Mouse (Mus musculus): ENCODE measurements around the gene Smim5. TPM values are rescaled to one million over a fixed set of nuclear protein-coding genes. Genes with fewer than 3 reads are reported as not detected.
A peak's percentile ranks its signal among the peaks of the same experiment; 100 is the strongest.

The Smim5 gene
- polyA plus RNA-seq, 1 experiment from 2014 or later = 13.7 TPM

DNA sequence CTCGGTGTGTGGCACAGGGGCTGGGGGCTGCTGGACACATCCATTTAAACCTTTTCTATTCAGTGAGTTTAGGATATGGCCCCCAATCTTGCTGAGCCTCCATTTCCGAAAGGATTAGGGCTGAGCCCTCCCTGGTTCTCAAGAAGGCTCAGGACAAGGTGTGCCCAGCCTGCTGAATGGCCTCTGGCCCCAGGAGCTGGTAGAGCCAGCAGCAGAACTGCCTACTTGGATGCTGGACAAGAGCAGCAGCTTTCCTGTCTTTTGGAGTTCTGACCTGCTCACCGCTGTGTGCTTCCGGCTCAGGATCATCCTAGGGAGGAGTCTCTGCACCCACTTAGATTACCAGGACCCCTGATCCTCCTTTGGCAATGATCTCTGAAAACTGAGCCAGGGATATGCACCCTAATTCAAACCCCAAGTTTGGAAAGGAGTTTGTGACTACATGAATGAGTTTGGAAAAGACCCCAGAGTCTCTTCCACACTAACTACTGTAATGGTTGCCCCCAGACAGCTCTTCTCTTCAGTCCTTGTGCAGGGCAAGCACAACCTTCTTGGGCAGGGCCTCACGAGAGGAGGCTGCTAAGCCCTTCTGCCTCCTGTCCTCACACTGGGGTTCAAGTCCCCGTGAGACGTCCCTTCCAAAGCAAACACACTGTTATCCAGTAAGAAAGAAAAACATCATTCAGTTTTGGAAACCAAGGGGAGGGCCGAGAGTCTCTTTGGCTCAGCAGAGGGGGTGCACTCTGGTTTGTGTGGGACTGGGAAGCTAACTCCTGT is 983 bp downstream of the Smim5 start:
- WGBS = 63% methylated on average over 8 of the region's 8 CpGs
- H3K27ac ChIP-seq = peak overlapping the region; percentile 92
- no peak for DNase-seq (ENCODE audit: low spot score)
- peaks cover 79% of the 10 kb centered on the region for H3K4me1 ChIP-seq
- H3K27me3 ChIP-seq (ENCODE audit: insufficient read depth, poor library complexity, severe bottlenecking) = no peaks in the 10 kb centered on the region
- peak overlapping the region; percentile 51 for H3K4me3 ChIP-seq
- no peaks in the 10 kb centered on the region for H3K9me3 ChIP-seq
- H3K36me3 ChIP-seq = peaks cover 17% of the 10 kb centered on the region

DNA sequence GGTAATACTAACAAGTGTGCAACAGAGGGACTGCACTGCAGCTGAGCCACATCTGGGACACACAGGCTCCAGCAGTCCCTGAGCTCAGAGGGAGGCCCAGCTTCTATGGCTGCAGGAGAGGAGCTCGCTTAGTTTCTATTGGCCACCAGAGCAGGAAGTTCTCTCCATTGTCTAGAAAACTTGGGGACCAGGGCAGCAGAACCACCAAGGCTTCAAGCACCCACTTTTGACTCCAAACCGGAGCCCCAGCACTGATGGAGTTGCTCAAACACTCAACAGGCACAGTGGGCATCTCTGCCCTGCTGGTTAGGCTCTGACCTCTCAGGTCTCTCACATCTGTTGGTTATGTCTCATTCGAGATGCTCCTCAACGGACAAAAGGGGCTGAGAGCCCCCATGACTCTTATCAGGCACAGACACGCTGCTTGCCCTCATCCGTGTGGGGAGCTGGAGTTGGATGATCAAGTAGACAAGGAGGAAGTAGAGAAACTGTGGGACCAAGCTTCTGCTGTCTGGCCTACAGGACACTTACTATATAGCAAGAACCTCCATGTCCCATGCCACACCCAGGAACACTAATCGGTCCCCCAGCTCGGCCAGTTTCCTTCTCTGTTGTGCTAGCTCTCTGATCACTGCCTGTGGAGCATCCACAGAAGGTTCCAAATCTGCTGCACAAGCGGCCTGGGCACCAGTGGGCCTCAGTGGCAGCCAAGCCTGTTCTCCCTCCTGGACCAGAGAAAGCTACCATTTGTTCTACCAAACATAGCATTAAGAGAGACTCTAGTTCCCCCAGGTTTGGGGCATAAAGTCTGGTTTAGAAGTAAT is 1.8 kb downstream of the Smim5 start:
- WGBS = 57% methylated on average over 9 of the region's 9 CpGs
- Histone ChIP-seq H3K4me3 (peak overlapping the region; percentile 51), H3K4me1 (peaks cover 84% of the 10 kb centered on the region), H3K27ac (peak overlapping the region; percentile 92), H3K9me3 (no peaks in the 10 kb centered on the region), H3K27me3 (ENCODE audit: insufficient read depth, poor library complexity, severe bottlenecking) (no peaks in the 10 kb centered on the region), H3K36me3 (peaks cover 12% of the 10 kb centered on the region)
- peak; percentile 91 for DNase-seq (ENCODE audit: low spot score)

DNA sequence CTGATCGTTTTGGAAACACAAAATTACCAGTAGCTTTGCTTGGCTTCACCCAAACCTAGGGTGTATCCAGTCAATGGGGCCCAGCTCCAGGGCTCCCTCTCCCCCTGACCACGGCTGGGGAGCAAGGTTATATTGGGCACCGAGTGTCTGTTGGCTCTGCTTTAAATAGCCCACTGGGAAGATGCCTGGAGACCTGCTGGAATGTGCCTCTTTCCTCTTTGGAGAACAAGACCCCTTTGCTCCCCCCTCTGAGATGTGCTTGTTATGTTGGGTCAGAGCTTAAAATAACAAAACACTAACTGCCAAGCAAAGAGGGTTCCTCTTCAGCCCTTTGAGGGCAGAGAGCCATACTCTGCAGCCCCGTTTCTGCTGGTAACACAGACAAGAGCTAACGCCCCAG is 2.4 kb downstream of the Smim5 start:
- 51% methylated on average over 5 of the region's 5 CpGs for WGBS

DNA sequence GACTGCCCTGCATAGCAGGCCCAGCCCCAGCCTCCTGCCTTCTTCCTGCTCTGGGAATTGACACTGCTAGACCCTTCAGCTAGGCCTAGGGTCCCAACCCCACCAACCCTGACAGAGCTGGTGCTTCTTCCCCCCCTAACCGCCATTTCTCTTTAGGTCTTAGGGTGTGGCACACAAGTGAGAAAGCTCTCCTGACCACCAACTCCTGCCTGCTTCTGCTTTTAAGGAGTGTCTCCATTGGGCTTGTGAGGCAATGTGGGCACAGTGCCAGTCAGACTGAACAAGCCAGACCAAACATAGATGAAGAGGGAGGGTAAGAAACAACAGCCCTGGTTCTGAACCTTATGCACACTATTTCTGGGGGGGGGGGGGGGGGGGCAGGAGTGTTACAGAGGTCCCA is 3.1 kb downstream of the Smim5 start:
- no peaks in the 10 kb centered on the region for H3K9me3 ChIP-seq
- WGBS = 60% methylated on average over 1 of the region's 1 CpGs
- H3K36me3 ChIP-seq = peaks cover 7% of the 10 kb centered on the region; the same call in 1 of the 2 replicates
- peaks cover 89% of the 10 kb centered on the region for H3K4me1 ChIP-seq
- peak overlapping the region; percentile 51; the same call in 1 of the 2 replicates for H3K4me3 ChIP-seq
- peak overlapping the region; percentile 92 for H3K27ac ChIP-seq
- H3K27me3 ChIP-seq (ENCODE audit: insufficient read depth, poor library complexity, severe bottlenecking) = no peaks in the 10 kb centered on the region
- DNase-seq (ENCODE audit: low spot score) = no peak

More for the DNA sequence above, 2.4 kb downstream of the Smim5 start:
- DNase-seq (ENCODE audit: low spot score) = no peak
- H3K36me3 ChIP-seq = peaks cover 6% of the 10 kb centered on the region; the same call in 1 of the 2 replicates
- no peaks in the 10 kb centered on the region for H3K9me3 ChIP-seq
- peak overlapping the region; percentile 92 for H3K27ac ChIP-seq
- peaks cover 89% of the 10 kb centered on the region for H3K4me1 ChIP-seq
- H3K4me3 ChIP-seq = peak overlapping the region; percentile 51
- no peaks in the 10 kb centered on the region for H3K27me3 ChIP-seq (ENCODE audit: insufficient read depth, poor library complexity, severe bottlenecking)

DNA sequence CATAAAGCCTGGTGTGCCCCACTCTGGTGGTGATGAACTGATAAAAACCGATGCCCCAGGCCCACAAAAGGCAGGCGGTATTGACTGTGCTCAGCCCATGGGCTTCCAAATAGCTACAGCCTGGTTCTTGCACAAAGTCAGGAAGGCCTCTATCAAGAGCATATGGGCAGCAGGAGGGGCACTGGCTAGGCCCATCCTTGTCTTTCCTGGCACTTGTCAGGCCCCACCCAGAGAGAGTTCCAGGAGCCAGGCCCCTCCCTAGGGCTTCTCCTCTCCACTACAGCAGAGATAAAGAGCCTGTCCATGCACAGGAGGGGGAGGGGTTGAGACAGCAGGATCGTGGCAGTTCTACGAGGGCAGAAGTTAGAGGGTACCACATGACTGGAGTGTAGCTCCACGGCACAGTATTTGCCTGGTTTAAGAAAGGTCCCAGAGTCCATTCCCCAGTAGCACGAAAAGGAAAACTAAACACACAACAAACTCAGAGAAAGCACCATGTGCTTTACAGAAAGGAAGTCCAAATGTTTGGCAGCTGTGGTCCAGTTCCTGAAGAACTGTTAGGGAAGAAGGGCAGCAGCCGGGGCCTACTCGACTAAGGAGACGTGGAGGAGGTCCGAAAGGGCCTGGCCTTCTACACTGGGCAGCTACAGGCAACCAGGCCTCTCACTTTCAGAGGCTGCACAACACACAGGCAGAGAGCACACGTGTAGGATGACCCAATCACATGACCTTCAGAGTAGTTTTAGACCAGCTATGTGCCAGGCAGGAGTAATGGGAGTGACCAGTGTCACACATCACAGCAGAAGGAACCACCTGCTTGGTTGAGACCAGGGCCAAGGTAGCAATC is 3.8 kb downstream of the Smim5 start:
- peak; percentile 96 for DNase-seq (ENCODE audit: low spot score)
- 41% methylated on average over 11 of the region's 11 CpGs for WGBS
- Histone ChIP-seq H3K27me3 (ENCODE audit: insufficient read depth, poor library complexity, severe bottlenecking) (no peaks in the 10 kb centered on the region), H3K9me3 (no peaks in the 10 kb centered on the region), H3K36me3 (peaks cover 14% of the 10 kb centered on the region), H3K27ac (peak overlapping the region; percentile 92), H3K4me1 (peaks cover 85% of the 10 kb centered on the region), H3K4me3 (peak overlapping the region; percentile 22; the same call in 1 of the 2 replicates)

DNA sequence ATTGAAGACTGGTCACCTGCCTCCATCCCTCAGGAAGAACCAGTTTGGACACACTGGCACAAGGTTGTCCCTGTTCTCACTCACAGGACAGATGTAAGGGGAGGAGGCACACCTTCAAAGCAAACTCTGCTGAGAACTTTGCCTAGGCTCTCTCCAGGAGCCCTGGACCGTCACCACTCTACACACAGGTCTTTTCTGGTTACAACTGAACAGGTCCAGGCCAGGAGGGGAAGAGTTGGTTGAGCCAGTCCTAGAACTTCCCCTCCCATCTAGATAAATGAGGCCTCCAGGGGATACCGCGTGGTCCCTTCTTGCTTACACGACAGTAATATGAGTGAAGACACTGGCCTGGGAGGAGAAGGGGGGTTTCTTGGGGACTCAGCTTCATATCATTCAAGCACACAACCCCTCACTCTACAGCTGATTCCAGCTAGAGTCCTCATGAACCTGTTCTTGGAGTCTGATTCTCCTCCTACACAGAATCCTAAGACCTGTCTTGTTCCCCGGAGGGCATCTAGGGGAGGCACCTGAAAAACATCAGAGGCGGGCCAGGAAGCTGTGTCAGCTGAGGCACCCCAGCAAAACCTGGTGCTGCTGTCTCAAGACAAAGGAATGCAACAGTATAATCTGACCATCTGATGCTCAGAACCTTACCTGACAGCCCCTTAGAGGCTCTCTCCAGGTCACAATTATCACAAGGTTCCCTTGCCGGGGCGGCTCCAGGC is 4.6 kb downstream of the Smim5 start:
- Histone ChIP-seq H3K27ac (peak overlapping the region; percentile 92), H3K4me3 (peak overlapping the region; percentile 19; the same call in 1 of the 2 replicates), H3K36me3 (peaks cover 20% of the 10 kb centered on the region), H3K9me3 (no peaks in the 10 kb centered on the region), H3K27me3 (ENCODE audit: insufficient read depth, poor library complexity, severe bottlenecking) (no peaks in the 10 kb centered on the region), H3K4me1 (peaks cover 77% of the 10 kb centered on the region)
- 59% methylated on average over 8 of the region's 8 CpGs for WGBS
- DNase-seq (ENCODE audit: low spot score) = peak; percentile 78

DNA sequence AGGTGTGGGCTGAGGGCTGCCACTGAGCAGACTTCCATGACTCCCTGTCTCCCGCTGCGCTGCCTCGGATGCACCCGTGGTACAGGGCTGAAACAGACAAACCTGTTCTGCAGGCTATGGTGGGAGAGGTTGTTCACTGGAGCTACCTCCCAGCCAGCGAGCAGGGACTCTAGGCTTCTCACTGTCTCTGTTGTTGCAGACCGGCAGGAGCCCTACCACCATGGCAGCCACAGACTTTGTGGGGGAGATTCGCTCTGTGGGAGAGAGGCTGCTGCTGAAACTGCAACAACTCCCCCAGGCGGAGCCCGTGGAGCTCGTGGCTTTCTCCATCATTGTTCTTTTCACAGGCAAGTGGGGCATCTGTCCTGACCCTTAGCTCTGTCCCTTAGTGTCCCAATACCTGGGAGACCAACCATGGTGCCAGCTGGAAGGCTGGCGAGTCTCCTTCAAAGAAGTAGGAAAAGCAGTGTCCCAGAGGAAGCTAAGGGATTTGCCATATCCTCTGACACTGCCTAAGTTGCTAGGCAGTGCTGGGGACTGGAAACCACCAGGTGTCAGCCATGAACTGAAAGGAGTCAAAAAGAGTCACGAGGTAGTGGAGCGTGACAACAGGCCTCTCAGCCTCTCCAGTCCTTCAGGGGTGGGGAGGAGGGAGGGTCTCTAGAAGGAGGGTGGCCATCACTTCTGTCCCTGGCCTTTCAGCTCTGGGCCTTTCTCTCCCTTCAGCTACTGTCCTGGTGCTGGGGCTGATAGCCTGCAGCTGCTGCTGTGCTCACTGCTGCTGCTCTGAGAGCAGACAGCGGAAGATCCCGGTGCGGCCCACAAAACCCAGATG is 5.4 kb downstream of the Smim5 start:
- Histone ChIP-seq H3K4me3 (peak overlapping the region; percentile 19; the same call in 1 of the 2 replicates), H3K27me3 (ENCODE audit: insufficient read depth, poor library complexity, severe bottlenecking) (no peaks in the 10 kb centered on the region), H3K4me1 (peaks cover 69% of the 10 kb centered on the region), H3K36me3 (peaks cover 20% of the 10 kb centered on the region), H3K9me3 (no peaks in the 10 kb centered on the region), H3K27ac (peak overlapping the region; percentile 92)
- 45% methylated on average over 16 of the region's 16 CpGs for WGBS
- DNase-seq (ENCODE audit: low spot score) = peak; percentile 79

DNA sequence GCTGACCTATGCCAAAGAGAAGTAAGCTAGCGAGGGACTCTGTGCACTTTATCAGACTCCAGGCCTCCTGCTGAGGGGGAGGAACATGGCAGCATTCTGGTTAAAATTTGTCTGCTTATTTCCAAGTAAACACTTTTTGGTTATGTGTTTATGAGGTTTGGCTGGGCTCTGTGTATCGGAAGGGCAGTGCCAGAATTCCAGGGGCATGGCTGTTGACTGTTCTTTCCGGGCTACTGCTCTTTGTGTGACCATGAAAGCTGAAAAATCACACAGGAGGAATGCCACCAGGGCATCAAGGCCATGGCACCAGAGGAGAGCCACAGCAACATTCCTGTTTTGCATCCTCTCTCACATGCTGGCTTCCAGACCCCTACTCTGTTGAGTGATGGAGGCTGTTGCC is 6.3 kb downstream of the Smim5 start:
- peaks cover 25% of the 10 kb centered on the region for H3K36me3 ChIP-seq
- H3K27ac ChIP-seq = peak overlapping the region; percentile 92
- no peak overlapping the region for H3K4me3 ChIP-seq
- no peaks in the 10 kb centered on the region for H3K9me3 ChIP-seq
- WGBS = 67% methylated on average over 3 of the region's 3 CpGs
- no peaks in the 10 kb centered on the region for H3K27me3 ChIP-seq (ENCODE audit: insufficient read depth, poor library complexity, severe bottlenecking)
- peaks cover 61% of the 10 kb centered on the region for H3K4me1 ChIP-seq
- DNase-seq (ENCODE audit: low spot score) = no peak

DNA sequence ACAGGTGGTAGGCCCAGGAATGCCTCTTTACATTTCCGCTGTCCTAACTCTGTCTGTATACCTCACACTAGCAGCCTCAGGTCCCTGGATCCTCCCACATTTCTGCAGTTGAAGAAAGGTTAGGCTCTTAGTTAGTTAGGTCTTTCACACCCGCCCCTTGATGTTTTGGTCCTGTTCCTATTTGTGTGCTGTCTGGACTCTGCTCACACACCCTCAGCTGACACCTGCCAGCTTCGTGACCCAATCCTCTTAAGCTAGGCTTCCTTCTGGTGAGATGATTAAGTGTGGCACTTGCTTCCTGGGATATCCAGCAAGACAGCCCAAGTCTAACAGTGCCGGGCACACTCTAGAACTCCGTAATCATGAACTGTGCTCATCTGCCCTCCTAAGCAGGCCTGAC is 6.8 kb downstream of the Smim5 start:
- no peaks in the 10 kb centered on the region for H3K9me3 ChIP-seq
- peak overlapping the region; percentile 92 for H3K27ac ChIP-seq
- H3K27me3 ChIP-seq (ENCODE audit: insufficient read depth, poor library complexity, severe bottlenecking) = no peaks in the 10 kb centered on the region
- H3K4me1 ChIP-seq = peaks cover 60% of the 10 kb centered on the region
- H3K36me3 ChIP-seq = peaks cover 29% of the 10 kb centered on the region
- WGBS = 79% methylated on average over 5 of the region's 5 CpGs
- H3K4me3 ChIP-seq = no peak overlapping the region
- DNase-seq (ENCODE audit: low spot score) = no peak

DNA sequence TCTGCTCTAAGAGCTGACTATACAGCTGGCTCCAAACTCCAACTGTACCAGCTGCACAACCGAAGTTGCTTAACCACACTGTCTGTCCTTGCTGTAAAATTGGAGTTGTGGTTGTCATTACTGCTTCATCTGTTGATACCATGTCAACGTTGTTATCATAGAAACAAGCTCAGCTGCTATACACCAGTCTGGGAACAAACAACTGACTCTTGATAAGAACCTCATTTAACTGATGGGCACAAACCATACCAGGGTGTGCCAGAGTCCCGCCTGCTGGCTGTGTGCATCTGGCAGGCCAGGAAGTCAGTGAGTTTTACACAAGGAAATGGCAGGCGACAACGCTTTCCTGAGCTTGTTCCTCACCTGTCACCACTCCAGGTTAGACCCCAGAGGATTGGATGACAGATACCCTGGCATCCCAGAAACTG is 11.4 kb downstream of the Smim5 start:
- WGBS = 80% methylated on average over 5 of the region's 5 CpGs
- Histone ChIP-seq H3K27ac (no peak overlapping the region), H3K9me3 (no peaks in the 10 kb centered on the region), H3K4me1 (peaks cover 18% of the 10 kb centered on the region; the same call in 1 of the 2 replicates), H3K36me3 (peaks cover 56% of the 10 kb centered on the region), H3K27me3 (ENCODE audit: insufficient read depth, poor library complexity, severe bottlenecking) (no peaks in the 10 kb centered on the region), H3K4me3 (no peak overlapping the region)
- DNase-seq (ENCODE audit: low spot score) = no peak

DNA sequence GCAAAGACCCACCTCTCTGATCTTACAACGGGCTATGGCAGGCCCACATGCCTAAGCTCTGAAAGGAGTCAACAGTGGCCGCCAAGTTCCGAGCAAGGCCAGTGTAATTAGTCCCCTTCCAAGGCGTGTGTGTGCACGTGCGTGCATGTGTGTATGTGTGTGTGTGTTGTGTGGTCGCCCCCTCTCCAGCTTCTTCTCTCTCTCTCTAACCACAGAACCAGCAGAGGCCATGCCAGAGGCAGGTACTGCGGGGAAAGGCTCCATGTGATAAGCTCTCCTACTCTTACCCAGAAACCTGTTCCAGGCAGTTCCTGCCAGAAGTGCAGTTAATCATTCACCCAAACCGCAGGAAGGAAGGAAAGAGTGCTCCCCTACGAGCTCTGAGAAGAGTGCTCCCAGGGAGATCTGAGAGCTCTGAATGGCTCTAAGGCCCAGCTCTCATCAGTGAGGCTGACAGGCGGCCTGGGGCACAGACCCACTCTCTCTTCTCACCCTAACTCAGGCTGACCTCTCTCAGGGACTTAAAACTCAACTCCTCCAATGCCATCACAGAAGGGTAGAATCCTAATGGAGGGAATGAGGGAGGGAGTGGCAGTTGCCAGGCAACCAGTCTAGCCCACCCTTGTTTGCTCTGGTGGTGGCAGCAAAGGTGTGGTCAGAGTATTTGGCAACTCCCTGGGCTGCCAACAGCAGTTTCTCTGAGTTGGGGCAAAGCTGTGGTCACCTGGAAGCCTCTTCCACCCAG is 12.0 kb downstream of the Smim5 start, which contains the start of gene Smim6:
TSS of gene Smim6 (plus strand) at position 386 of the 745 bp plus-strand sequence.
- Histone ChIP-seq H3K9me3 (no peaks in the 10 kb centered on the region), H3K27ac (peak within 1 kb of the TSS; percentile 3; the same call in 1 of the 2 replicates), H3K36me3 (peaks cover 63% of the 10 kb centered on the region), H3K27me3 (ENCODE audit: insufficient read depth, poor library complexity, severe bottlenecking) (no peaks in the 10 kb centered on the region), H3K4me1 (peaks cover 11% of the 10 kb centered on the region; the same call in 1 of the 2 replicates), H3K4me3 (no peak within 1 kb of the TSS)
- DNase-seq (ENCODE audit: low spot score) = no peak
- 77% methylated on average over 11 of the region's 11 CpGs for WGBS

Data from heart, embryonic 10.5 days (tissue).